Comparison of ENCODE assay signal across 20 mouse cellular contexts in the genomic region with DNA sequence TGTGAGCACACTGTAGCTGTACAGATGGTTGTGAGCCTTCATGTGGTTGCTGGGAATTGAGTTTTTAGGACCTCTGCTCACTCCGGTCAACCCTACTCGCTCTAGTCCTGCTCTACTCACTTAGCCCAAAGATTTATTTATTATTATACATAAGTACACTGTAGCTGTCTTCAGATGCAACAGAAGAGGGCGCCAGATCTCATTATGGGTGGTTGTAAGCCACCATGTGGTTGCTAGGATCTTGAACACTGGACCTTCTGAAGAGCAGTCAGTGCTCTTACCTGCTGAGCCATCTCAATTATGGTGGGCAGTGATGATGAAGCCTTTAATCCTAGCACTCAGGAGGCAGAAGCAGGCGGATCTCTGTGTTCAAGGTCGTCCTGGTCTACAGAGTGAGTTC. TPM values are rescaled to one million over a fixed set of nuclear protein-coding genes. Genes with fewer than 3 reads are reported as not detected.
DNase-seq lines count a peak whose midpoint lies in the region; ATAC-seq lines count a peak whose summit lies in the region.
"Had no signal": no experiment of that assay in that cellular context is flagged by ENCODE, and none has a peak within 500 bp of the region (broad histone marks: within the 10 kb centered on the region; RNA-seq: fewer than 3 reads in every experiment).

No protein-coding gene starts in this region.

- peak; percentile 19 for DNase-seq in embryo, embryonic 10 days (ENCODE audit: low spot score)
- DNase-seq in embryo, embryonic 11 days = no peak
- DNase-seq in midbrain, embryonic 11.5 days (ENCODE audit: low spot score, missing footprints) = peak; percentile 53
- DNase-seq in midbrain, embryonic 14.5 days = no peak
- DNase-seq in NIH3T3 (ENCODE audit: low read depth) = peak; percentile 17
- DNase-seq in thymus, postnatal 14 days = peak; percentile 36
- DNase-seq in urinary bladder, postnatal 10 days (ENCODE audit: low spot score) = no peak
- DNase-seq in cerebellum, postnatal 4 days (ENCODE audit: low spot score in 2 of 2) = no peak
- DNase-seq: cerebellum, adult 9-10 months; gastrocnemius, postnatal 14 days; heart, postnatal 36 days; lung, adult 2 months; right cerebral cortex, postnatal 4 days had no signal

- no peak for ATAC-seq in midbrain, embryonic 11.5 days (ENCODE audit: low FRiP score)
- ATAC-seq in midbrain, embryonic 14.5 days (ENCODE audit: low FRiP score, low TSS enrichment) = no peak
- ATAC-seq: hindbrain, postnatal 0 days; Patski had no signal

- no peak overlapping the region for H3K27ac ChIP-seq in midbrain, embryonic 11.5 days (ENCODE audit: low read depth, low read length)
- no peak overlapping the region for H3K27ac ChIP-seq in midbrain, embryonic 14.5 days (replicated peaks; ENCODE audit: low read depth, low read length)
- H3K27ac ChIP-seq: embryonic facial prominence, embryonic 12.5 days; hindbrain, postnatal 0 days; kidney, postnatal 0 days; layer of hippocampus, adult 2 months; limb, embryonic 13.5 days had no signal

- no peak overlapping the region for H3K4me3 ChIP-seq in midbrain, embryonic 11.5 days (ENCODE audit: low read depth, low read length)
- no peak overlapping the region for H3K4me3 ChIP-seq in midbrain, embryonic 14.5 days (replicated peaks; ENCODE audit: low read depth, low read length)
- H3K4me3 ChIP-seq: embryonic facial prominence, embryonic 12.5 days; layer of hippocampus, adult 2 months; limb, embryonic 13.5 days had no signal

- no peaks in the 10 kb centered on the region for H3K4me1 ChIP-seq in midbrain, embryonic 11.5 days (ENCODE audit: control insufficient read depth, insufficient read depth, low read length)
- H3K4me1 ChIP-seq in midbrain, embryonic 14.5 days (ENCODE audit: control insufficient read depth, insufficient read depth, low read length) = no peaks in the 10 kb centered on the region
- H3K4me1 ChIP-seq: embryonic facial prominence, embryonic 12.5 days; limb, embryonic 13.5 days had no signal

- no peaks in the 10 kb centered on the region for H3K9me3 ChIP-seq in midbrain, embryonic 11.5 days (ENCODE audit: control insufficient read depth, low read length)
- no peaks in the 10 kb centered on the region for H3K9me3 ChIP-seq in midbrain, embryonic 14.5 days (ENCODE audit: control insufficient read depth, low read length)
- H3K9me3 ChIP-seq: embryonic facial prominence, embryonic 12.5 days; limb, embryonic 13.5 days had no signal

- H3K27me3 ChIP-seq in midbrain, embryonic 11.5 days (ENCODE audit: control insufficient read depth, insufficient read depth, low read length) = no peaks in the 10 kb centered on the region
- no peaks in the 10 kb centered on the region for H3K27me3 ChIP-seq in midbrain, embryonic 14.5 days (ENCODE audit: control insufficient read depth, insufficient read depth, low read length)
- H3K27me3 ChIP-seq: embryonic facial prominence, embryonic 12.5 days; limb, embryonic 13.5 days had no signal

- no peaks in the 10 kb centered on the region for H3K36me3 ChIP-seq in midbrain, embryonic 11.5 days (ENCODE audit: control insufficient read depth, insufficient read depth, low read length)
- no peaks in the 10 kb centered on the region for H3K36me3 ChIP-seq in midbrain, embryonic 14.5 days (ENCODE audit: control insufficient read depth, insufficient read depth, low read length)
- H3K36me3 ChIP-seq: embryonic facial prominence, embryonic 12.5 days; limb, embryonic 13.5 days had no signal

- no peak overlapping the region for H3K9ac ChIP-seq in midbrain, embryonic 11.5 days (ENCODE audit: low read length)
- no peak overlapping the region for H3K9ac ChIP-seq in midbrain, embryonic 14.5 days (replicated peaks; ENCODE audit: low read length)
- H3K9ac ChIP-seq: embryonic facial prominence, embryonic 12.5 days; limb, embryonic 13.5 days had no signal

- no peak overlapping the region for H3K4me2 ChIP-seq in midbrain, embryonic 11.5 days
- H3K4me2 ChIP-seq in midbrain, embryonic 14.5 days (ENCODE audit: low read length) = no peak overlapping the region
- H3K4me2 ChIP-seq: embryonic facial prominence, embryonic 12.5 days; heart, embryonic 11.5 days; limb, embryonic 13.5 days had no signal

- 80% methylated on average over 5 of the region's 5 CpGs for WGBS in midbrain, embryonic 11.5 days
- WGBS in midbrain, embryonic 14.5 days = 82% methylated on average over 5 of the region's 5 CpGs

RNA-seq across cellular contexts. Expression of gene Thg1l, which starts 4.7 kb away (rescaled TPM):
- 14.6 and 14.7 TPM in 2 replicates for polyA plus RNA-seq in midbrain, embryonic 11.5 days (2014; fragmentation: Nextera tagmentation; extraction: Ambion mirVana)
- polyA plus RNA-seq in midbrain, embryonic 14.5 days (2014; fragmentation: Nextera tagmentation; extraction: Ambion mirVana) = 9.9 and 10.4 TPM in 2 replicates

RNA-seq across cellular contexts. Expression of gene Lsm11, which starts 15.3 kb away (rescaled TPM):
- 10.8 and 13.0 TPM in 2 replicates for polyA plus RNA-seq in midbrain, embryonic 11.5 days (2014; fragmentation: Nextera tagmentation; extraction: Ambion mirVana)
- 27.2 and 28.5 TPM in 2 replicates for polyA plus RNA-seq in midbrain, embryonic 14.5 days (2014; fragmentation: Nextera tagmentation; extraction: Ambion mirVana)

RNA-seq across cellular contexts. Expression of gene Sox30, which starts 20.1 kb away (rescaled TPM):
- polyA plus RNA-seq in midbrain, embryonic 11.5 days (2014; fragmentation: Nextera tagmentation; extraction: Ambion mirVana) = 0.18 and 0.21 TPM in 2 replicates
- polyA plus RNA-seq in midbrain, embryonic 14.5 days (2014; fragmentation: Nextera tagmentation; extraction: Ambion mirVana) = 0.09 and 0.13 TPM in 2 replicates
- polyA plus RNA-seq: Patski had no signal

Comparison
In these comparisons a context has a peak if more than half of its experiments do, and no peak if none do; other contexts are left out.
1. DNase-seq: peak in embryo, embryonic 10 days (single experiment), midbrain, embryonic 11.5 days (single experiment), NIH3T3 (single experiment) and thymus, postnatal 14 days (single experiment); none in embryo, embryonic 11 days (single experiment), midbrain, embryonic 14.5 days (single experiment), urinary bladder, postnatal 10 days (single experiment) and cerebellum, postnatal 4 days (0 of 2).